6 mouse cellular contexts compared by ENCODE assay signal in the genomic region with DNA sequence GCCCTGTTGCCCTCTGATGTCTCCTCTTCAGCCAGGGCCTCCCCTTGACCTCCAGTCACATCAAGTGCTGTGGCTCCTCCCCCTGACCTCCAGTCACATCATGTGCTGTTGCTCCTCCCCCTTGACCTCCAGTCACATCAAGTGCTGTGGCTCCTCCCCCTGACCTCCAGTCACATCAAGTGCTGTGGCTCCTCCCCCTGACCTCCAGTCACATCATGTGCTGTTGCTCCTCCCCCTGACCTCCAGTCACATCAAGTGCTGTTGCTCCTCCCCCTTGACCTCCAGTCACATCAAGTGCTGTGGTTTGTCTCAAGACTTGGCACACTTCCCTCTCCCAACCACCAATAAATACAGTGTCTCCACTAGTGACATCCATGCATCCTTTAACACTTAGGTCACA.
A peak's percentile ranks its signal among the peaks of the same experiment; 100 is the strongest.
DNase-seq lines count a peak whose midpoint lies in the region; ATAC-seq and TF ChIP-seq lines count a peak whose summit lies in the region.
"Not testable (repeated sequence)": the region's sequence is repeated elsewhere in the genome, so short reads cannot be mapped to it uniquely, and the experiment has no call there.

No protein-coding gene starts in this region.

- not testable (repeated sequence) for H3K9me3 ChIP-seq in ES-Bruce4 (replicated peaks; ENCODE audit: control insufficient read depth, insufficient read depth, low read length, poor library complexity, severe bottlenecking); ES-E14 (ENCODE audit: control insufficient read depth, insufficient read depth, low read depth, low read length); lung, embryonic 14.5 days (ENCODE audit: low read depth, low read length)

- H3K27ac ChIP-seq in ES-Bruce4 (ENCODE audit: insufficient read depth, low read length); ES-E14 (ENCODE audit: insufficient read depth, low read depth, low read length, poor library complexity, severe bottlenecking); lung, embryonic 14.5 days (ENCODE audit: low read depth): not testable (repeated sequence)

- DNase-seq in ES-CJ7 (ENCODE audit: low read depth, low spot score) = peak; percentile 28
- peak; percentile 45 for DNase-seq in ES-E14 (ENCODE audit: low read depth, low spot score)
- peak; percentile 73 for DNase-seq in R1 (ENCODE audit: low read depth, low spot score)
- DNase-seq in ZHBTc4 (ENCODE audit: low read depth, low spot score) = peak; percentile 69
- peak; percentile 20 for DNase-seq in lung, embryonic 14.5 days

- not testable (repeated sequence) for TF ChIP-seq POLR2A in ES-Bruce4 (IDR thresholded peaks at IDR 0.05; ENCODE audit: insufficient read depth, low read length)

- not testable (repeated sequence) for ATAC-seq in lung, embryonic 14.5 days (ENCODE audit: insufficient read depth)

- TF ChIP-seq EP300 in ES-Bruce4 (IDR thresholded peaks at IDR 0.05; ENCODE audit: insufficient read depth, low read depth, low read length) = peak; percentile 17; the same call in 1 of the 2 replicates

- in situ Hi-C loops in ES-E14 (cut with MboI; ENCODE audit: low sequenced_read_pairs in 2 of 2, unreplicated experiment in 2 of 2) = not testable (repeated sequence)

- not testable (repeated sequence) for H3K9ac ChIP-seq in ES-Bruce4 (ENCODE audit: low read depth, poor library complexity, severe bottlenecking); ES-E14 (ENCODE audit: insufficient read depth, low read depth, low read length, poor library complexity, severe bottlenecking); lung, embryonic 14.5 days

- not testable (repeated sequence) for TF ChIP-seq CTCF in ES-Bruce4 (IDR thresholded peaks at IDR 0.05; ENCODE audit: low read depth, low read length); lung, embryonic 14.5 days (IDR thresholded peaks at IDR 0.05; ENCODE audit: low read depth)

- H3K27me3 ChIP-seq in ES-Bruce4 (ENCODE audit: control insufficient read depth, insufficient read depth, low read length, poor library complexity, severe bottlenecking); lung, embryonic 14.5 days (ENCODE audit: insufficient read depth, low read length): not testable (repeated sequence)

- not testable (repeated sequence) for H3K4me2 ChIP-seq in lung, embryonic 14.5 days

- not testable (repeated sequence) for H3K4me1 ChIP-seq in ES-Bruce4 (ENCODE audit: control insufficient read depth, insufficient read depth, low read length); ES-E14 (ENCODE audit: control insufficient read depth in 2 of 2, insufficient read depth in 2 of 2, low read length in 2 of 2, poor library complexity in 1 of 2)
- H3K4me1 ChIP-seq in lung, embryonic 14.5 days (ENCODE audit: insufficient read depth) = peaks cover 23% of the 10 kb centered on the region

- H3K36me3 ChIP-seq in ES-Bruce4 (ENCODE audit: control insufficient read depth, insufficient read depth, low read length, poor library complexity, severe bottlenecking); ES-E14 (ENCODE audit: control insufficient read depth, insufficient read depth, low read length, poor library complexity, severe bottlenecking); lung, embryonic 14.5 days (ENCODE audit: insufficient read depth): not testable (repeated sequence)

- not testable (repeated sequence) for H3K4me3 ChIP-seq in ES-Bruce4 (ENCODE audit: low read depth, low read length); ES-E14 (ENCODE audit: insufficient read depth in 1 of 2, low read depth in 1 of 2, low read length in 2 of 2, poor library complexity in 1 of 2, severe bottlenecking in 1 of 2); lung, embryonic 14.5 days (ENCODE audit: low read depth, low read length)

Comparison
In these comparisons a context has a peak if more than half of its experiments do, and no peak if none do; other contexts are left out.
1. DNase-seq: peak in every context shown above with its lines; median percentile 73 in R1; 69 in ZHBTc4; 45 in ES-E14; 28 in ES-CJ7; 20 in lung, embryonic 14.5 days.